Mouse (Mus musculus) midbrain, embryonic 12.5 days (tissue): Measurements from ENCODE around the gene Gm20388. TPM values are rescaled to one million over a fixed set of nuclear protein-coding genes. Genes with fewer than 3 reads are reported as not detected.
A peak's percentile ranks its signal among the peaks of the same experiment; 100 is the strongest.

Experiments used
- ATAC-seq: fragments of 200-750 bp; cut with Nextera tagmentation; 2 replicates; pipeline ENCODE4 v1.8.0; 2017; ENCODE audit warnings: low read depth, moderate TSS enrichment, moderate library complexity; ENCODE audit not compliant: low FRiP score
- H3K27ac ChIP-seq: fragments of 300-500 bp; sonication (generic); replicated peaks from 2 replicates; pipeline ENCODE4 v1.5.1; 2016; ENCODE audit warnings: mild to moderate bottlenecking
- H3K27me3 ChIP-seq: fragments of 300-500 bp; sonication (generic); 2 replicates; pipeline ENCODE4 v1.6.1; 2016; ENCODE audit warnings: mild to moderate bottlenecking
- H3K36me3 ChIP-seq: fragments of 300-500 bp; sonication (generic); 2 replicates; pipeline ENCODE4 v1.6.1; 2016
- H3K4me1 ChIP-seq: fragments of 300-500 bp; sonication (generic); 2 replicates; pipeline ENCODE4 v1.6.1; 2016
- H3K4me2 ChIP-seq: fragments of 300-500 bp; sonication (generic); replicated peaks from 2 replicates; pipeline ENCODE4 v1.6.1; 2016; ENCODE audit warnings: mild to moderate bottlenecking, moderate library complexity
- H3K4me3 ChIP-seq: fragments of 300-500 bp; sonication (generic); 2 replicates; pipeline ENCODE4 v1.5.1; 2016; ENCODE audit warnings: mild to moderate bottlenecking
- H3K9ac ChIP-seq: fragments of 300-500 bp; sonication (generic); replicated peaks from 2 replicates; pipeline ENCODE4 v1.6.1; 2016; ENCODE audit warnings: mild to moderate bottlenecking, moderate library complexity
- H3K9me3 ChIP-seq: fragments of 300-500 bp; sonication (generic); 2 replicates; pipeline ENCODE4 v1.6.1; 2016; ENCODE audit warnings: mild to moderate bottlenecking
- WGBS: fragments of 180-500 bp; shearing (Covaris S2); methylation state at CpG from one replicate; pipeline ENCODE4 v1.1.7; 2016; 5-methylcytosine and 5-hydroxymethylcytosine counted together
- polyA plus RNA-seq: library from polyadenylated mRNA; unstranded; fragments of >200 nt; fragmentation: Nextera tagmentation; extraction: Ambion mirVana; gene quantifications from 2 replicates; pipeline ENCODE4 v1.2.1, GENCODE M21; 2016

Gene Gm20388
- polyA plus RNA-seq, 1 experiment from 2014 or later: not detected

- Histone ChIP-seq H3K9ac (peak overlapping the region; percentile 46; the same call in 1 of the 2 replicates), H3K9me3 (no peaks in the 10 kb centered on the region), H3K27me3 (peaks cover 53% of the 10 kb centered on the region), H3K4me1 (peaks cover 91% of the 10 kb centered on the region), H3K4me3 (0 out of 2 replicates have a peak overlapping the region, but pooled peaks have one; percentile 14), H3K27ac (peak overlapping the region; percentile 98), H3K4me2 (peak overlapping the region; percentile 42), H3K36me3 (no peaks in the 10 kb centered on the region)
- 3% methylated on average over 33 of the region's 33 CpGs for WGBS
- peak; percentile 83 for ATAC-seq
Measured at GRCm38 (mm10) chr8:120416522-120417394, 506.1 kb downstream of the Gm20388 start.

GRCm38 (mm10) chr8:120418188-120418587 lies 507.5 kb downstream of the Gm20388 start:
- ATAC-seq: no peak
- Histone ChIP-seq H3K27ac (peak overlapping the region; percentile 98), H3K4me1 (peaks cover 91% of the 10 kb centered on the region), H3K4me3 (no peak overlapping the region), H3K9ac (0 out of 2 replicates have a peak overlapping the region, but pooled peaks have one; percentile 29), H3K36me3 (no peaks in the 10 kb centered on the region), H3K9me3 (no peaks in the 10 kb centered on the region), H3K27me3 (peaks cover 54% of the 10 kb centered on the region), H3K4me2 (no peak overlapping the region)
- 90% methylated on average over 5 of the region's 5 CpGs for WGBS

GRCm38 (mm10) chr8:120419675-120420074 lies 509.0 kb downstream of the Gm20388 start:
- no peak for ATAC-seq
- H3K4me1 ChIP-seq: peaks cover 91% of the 10 kb centered on the region
- no peak overlapping the region for H3K4me2 ChIP-seq
- H3K4me3 ChIP-seq: no peak overlapping the region
- peaks cover 42% of the 10 kb centered on the region for H3K27me3 ChIP-seq
- WGBS: 85% methylated on average over 9 of the region's 9 CpGs
- no peak overlapping the region for H3K9ac ChIP-seq
- H3K9me3 ChIP-seq: no peaks in the 10 kb centered on the region
- H3K27ac ChIP-seq: no peak overlapping the region
- H3K36me3 ChIP-seq: no peaks in the 10 kb centered on the region

GRCm38 (mm10) chr8:120420226-120420625 lies 509.6 kb downstream of the Gm20388 start:
- Histone ChIP-seq H3K4me3 (no peak overlapping the region), H3K27ac (no peak overlapping the region), H3K4me2 (no peak overlapping the region), H3K4me1 (peaks cover 92% of the 10 kb centered on the region), H3K9me3 (no peaks in the 10 kb centered on the region), H3K36me3 (no peaks in the 10 kb centered on the region), H3K9ac (no peak overlapping the region), H3K27me3 (peaks cover 37% of the 10 kb centered on the region)
- WGBS: 75% methylated on average over 5 of the region's 5 CpGs
- no peak for ATAC-seq

- Histone ChIP-seq H3K9me3 (no peaks in the 10 kb centered on the region), H3K36me3 (no peaks in the 10 kb centered on the region), H3K27ac (peak overlapping the region; percentile 69), H3K9ac (peak overlapping the region; percentile 24; the same call in 1 of the 2 replicates), H3K4me2 (no peak overlapping the region), H3K27me3 (peaks cover 37% of the 10 kb centered on the region), H3K4me1 (peaks cover 92% of the 10 kb centered on the region), H3K4me3 (no peak overlapping the region)
- ATAC-seq: no peak
- WGBS: 8% methylated on average over 9 of the region's 9 CpGs
Measured at GRCm38 (mm10) chr8:120421638-120422037, 511.0 kb downstream of the Gm20388 start.

- 82% methylated on average over 8 of the region's 8 CpGs for WGBS
- no peak for ATAC-seq
- no peaks in the 10 kb centered on the region for H3K9me3 ChIP-seq
- no peak overlapping the region for H3K9ac ChIP-seq
- H3K27me3 ChIP-seq: peaks cover 37% of the 10 kb centered on the region
- peak overlapping the region; percentile 69 for H3K27ac ChIP-seq
- H3K36me3 ChIP-seq: no peaks in the 10 kb centered on the region
- no peak overlapping the region for H3K4me3 ChIP-seq
- peaks cover 92% of the 10 kb centered on the region for H3K4me1 ChIP-seq
- H3K4me2 ChIP-seq: no peak overlapping the region
Measured at GRCm38 (mm10) chr8:120422236-120422635, 511.6 kb downstream of the Gm20388 start.

- Histone ChIP-seq H3K4me2 (no peak overlapping the region), H3K9ac (no peak overlapping the region), H3K27ac (peak overlapping the region; percentile 43; the same call in 1 of the 2 replicates), H3K36me3 (no peaks in the 10 kb centered on the region), H3K9me3 (no peaks in the 10 kb centered on the region), H3K4me3 (no peak overlapping the region), H3K4me1 (peaks cover 92% of the 10 kb centered on the region), H3K27me3 (peaks cover 41% of the 10 kb centered on the region)
- no peak for ATAC-seq
- WGBS: 30% methylated on average over 7 of the region's 7 CpGs
Measured at GRCm38 (mm10) chr8:120423576-120423975, 512.9 kb downstream of the Gm20388 start.

- Histone ChIP-seq H3K4me1 (peaks cover 94% of the 10 kb centered on the region), H3K36me3 (no peaks in the 10 kb centered on the region), H3K9ac (peak overlapping the region; percentile 39), H3K27ac (peak overlapping the region; percentile 95), H3K4me2 (peak overlapping the region; percentile 31), H3K4me3 (no peak overlapping the region), H3K9me3 (no peaks in the 10 kb centered on the region), H3K27me3 (peaks cover 46% of the 10 kb centered on the region)
- no peak; the same call in 1 of the 2 replicates for ATAC-seq
- WGBS: 34% methylated on average over 4 of the region's 4 CpGs
Measured at GRCm38 (mm10) chr8:120424829-120425198, 514.2 kb downstream of the Gm20388 start.

- H3K4me3 ChIP-seq: no peak overlapping the region
- 6% methylated on average over 8 of the region's 8 CpGs for WGBS
- H3K27ac ChIP-seq: peak overlapping the region; percentile 95
- H3K9ac ChIP-seq: peak overlapping the region; percentile 39; the same call in 1 of the 2 replicates
- no peaks in the 10 kb centered on the region for H3K9me3 ChIP-seq
- H3K4me1 ChIP-seq: peaks cover 89% of the 10 kb centered on the region
- H3K27me3 ChIP-seq: peaks cover 47% of the 10 kb centered on the region
- peak; percentile 84 for ATAC-seq
- H3K36me3 ChIP-seq: no peaks in the 10 kb centered on the region
- H3K4me2 ChIP-seq: peak overlapping the region; percentile 31
Measured at GRCm38 (mm10) chr8:120425199-120425941, 514.7 kb downstream of the Gm20388 start.

GRCm38 (mm10) chr8:120426105-120426504 lies 515.5 kb downstream of the Gm20388 start:
- H3K27me3 ChIP-seq: peaks cover 47% of the 10 kb centered on the region
- no peak overlapping the region for H3K4me2 ChIP-seq
- no peak overlapping the region for H3K9ac ChIP-seq
- H3K9me3 ChIP-seq: no peaks in the 10 kb centered on the region
- no peak overlapping the region for H3K4me3 ChIP-seq
- peak overlapping the region; percentile 95 for H3K27ac ChIP-seq
- peaks cover 81% of the 10 kb centered on the region for H3K4me1 ChIP-seq
- no peak for ATAC-seq
- no peaks in the 10 kb centered on the region for H3K36me3 ChIP-seq
- 36% methylated on average over 1 of the region's 1 CpGs for WGBS

GRCm38 (mm10) chr8:120426622-120427385 lies 516.2 kb downstream of the Gm20388 start:
- Histone ChIP-seq H3K27me3 (peaks cover 41% of the 10 kb centered on the region), H3K4me2 (no peak overlapping the region), H3K9ac (no peak overlapping the region), H3K27ac (peak overlapping the region; percentile 95), H3K4me3 (no peak overlapping the region), H3K9me3 (no peaks in the 10 kb centered on the region), H3K4me1 (peaks cover 74% of the 10 kb centered on the region), H3K36me3 (no peaks in the 10 kb centered on the region)
- WGBS: 15% methylated on average over 20 of the region's 20 CpGs
- no peak for ATAC-seq
